Mouse (Mus musculus) hindbrain, embryonic 13.5 days (tissue): ENCODE data around the gene Spp1. TPM values are rescaled to one million over a fixed set of nuclear protein-coding genes. Genes with fewer than 3 reads are reported as not detected.

ENCODE experiments used
- ATAC-seq: fragments of 200-750 bp; cut with Nextera tagmentation; 2 replicates; pipeline ENCODE4 v1.8.0; 2017; ENCODE audit warnings: moderate TSS enrichment; ENCODE audit not compliant: low FRiP score
- H3K27ac ChIP-seq: fragments of 300-500 bp; sonication (generic); 2 replicates; pipeline ENCODE4 v1.5.1; 2015; ENCODE audit warnings: inconsistent platforms, mild to moderate bottlenecking, moderate library complexity
- H3K27me3 ChIP-seq: fragments of 300-500 bp; sonication (generic); 2 replicates; pipeline ENCODE4 v1.6.1; 2015; ENCODE audit warnings: mild to moderate bottlenecking, inconsistent platforms
- H3K36me3 ChIP-seq: fragments of 300-500 bp; sonication (generic); 2 replicates; pipeline ENCODE4 v1.6.1; 2015; ENCODE audit warnings: mild to moderate bottlenecking, inconsistent platforms
- H3K4me1 ChIP-seq: fragments of 300-500 bp; sonication (generic); replicated peaks from 2 replicates; pipeline ENCODE4 v1.6.1; 2015; ENCODE audit warnings: inconsistent platforms
- H3K4me2 ChIP-seq: fragments of 300-500 bp; sonication (generic); 2 replicates; pipeline ENCODE4 v1.6.1; 2015; ENCODE audit warnings: inconsistent platforms, mild to moderate bottlenecking, moderate library complexity
- H3K4me3 ChIP-seq: fragments of 300-500 bp; sonication (generic); 2 replicates; pipeline ENCODE4 v1.5.1; 2015; ENCODE audit warnings: mild to moderate bottlenecking, inconsistent platforms
- H3K9ac ChIP-seq: fragments of 300-500 bp; sonication (generic); 2 replicates; pipeline ENCODE4 v1.6.1; 2015; ENCODE audit warnings: mild to moderate bottlenecking, inconsistent platforms
- H3K9me3 ChIP-seq: fragments of 300-500 bp; sonication (generic); 2 replicates; pipeline ENCODE4 v1.6.1; 2016; ENCODE audit warnings: inconsistent platforms
- WGBS: fragments of 180-500 bp; shearing (Covaris S2); methylation state at CpG from one replicate; pipeline ENCODE4 v1.1.7; 2015; 5-methylcytosine and 5-hydroxymethylcytosine counted together
- polyA plus RNA-seq: library from polyadenylated mRNA; unstranded; fragments of >200 nt; fragmentation: Nextera tagmentation; extraction: Ambion mirVana; gene quantifications from 2 replicates; pipeline ENCODE4 v1.2.1, GENCODE M21; 2015

Gene Spp1
- polyA plus RNA-seq, 1 experiment from 2014 or later = 9.2 TPM

DNA sequence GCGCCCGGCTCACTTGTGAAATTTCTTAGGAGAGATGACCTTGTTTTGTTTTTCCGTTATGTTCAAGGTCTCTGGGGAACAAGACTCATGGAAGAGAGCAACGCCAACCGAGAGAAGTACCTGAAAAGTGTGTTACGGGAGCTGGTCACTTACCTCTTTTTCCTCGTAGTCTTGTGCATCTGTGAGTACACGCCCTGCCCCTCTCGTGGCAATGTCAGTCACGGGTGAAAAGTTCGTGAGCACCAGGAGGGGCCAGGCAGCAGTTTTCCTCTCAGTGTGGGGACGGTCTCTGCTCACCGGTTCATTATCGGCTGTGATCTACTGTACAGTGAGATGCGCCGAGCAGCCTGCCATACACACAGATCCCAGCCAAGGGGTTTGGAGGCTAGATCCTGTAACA lies 31.9 kb downstream of the Spp1 start:
- Histone ChIP-seq H3K9ac (no peak overlapping the region), H3K27me3 (no peaks in the 10 kb centered on the region), H3K36me3 (peaks cover 53% of the 10 kb centered on the region), H3K4me2 (no peak overlapping the region), H3K4me1 (peaks cover 5% of the 10 kb centered on the region), H3K27ac (no peak overlapping the region), H3K4me3 (no peak overlapping the region), H3K9me3 (no peaks in the 10 kb centered on the region)
- ATAC-seq = no peak
- WGBS = 97% methylated on average over 16 of the region's 16 CpGs

DNA sequence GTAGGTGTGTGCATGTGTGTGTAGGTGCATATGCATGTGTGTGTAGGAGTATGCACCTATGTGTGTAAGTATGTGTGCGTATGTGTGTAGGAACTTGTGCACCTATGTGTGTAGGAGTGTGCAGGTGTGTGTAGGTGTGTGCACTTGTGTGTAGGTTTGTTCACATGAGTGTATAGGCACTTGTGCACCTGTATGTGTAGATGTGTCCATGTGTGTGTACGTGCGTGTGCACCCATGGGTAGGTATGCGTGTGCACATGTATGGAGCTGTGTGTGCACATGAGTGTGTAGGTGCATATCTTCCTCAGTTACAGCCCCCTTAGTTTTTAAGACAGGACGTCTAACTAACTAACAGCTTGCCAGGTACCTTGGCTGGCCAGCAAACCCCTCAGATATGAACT lies 33.7 kb downstream of the Spp1 start:
- WGBS = 96% methylated on average over 5 of the region's 5 CpGs
- Histone ChIP-seq H3K9me3 (no peaks in the 10 kb centered on the region), H3K27me3 (no peaks in the 10 kb centered on the region), H3K27ac (no peak overlapping the region), H3K4me3 (no peak overlapping the region), H3K36me3 (peaks cover 70% of the 10 kb centered on the region), H3K4me2 (no peak overlapping the region), H3K4me1 (no peaks in the 10 kb centered on the region), H3K9ac (no peak overlapping the region)
- no peak for ATAC-seq

DNA sequence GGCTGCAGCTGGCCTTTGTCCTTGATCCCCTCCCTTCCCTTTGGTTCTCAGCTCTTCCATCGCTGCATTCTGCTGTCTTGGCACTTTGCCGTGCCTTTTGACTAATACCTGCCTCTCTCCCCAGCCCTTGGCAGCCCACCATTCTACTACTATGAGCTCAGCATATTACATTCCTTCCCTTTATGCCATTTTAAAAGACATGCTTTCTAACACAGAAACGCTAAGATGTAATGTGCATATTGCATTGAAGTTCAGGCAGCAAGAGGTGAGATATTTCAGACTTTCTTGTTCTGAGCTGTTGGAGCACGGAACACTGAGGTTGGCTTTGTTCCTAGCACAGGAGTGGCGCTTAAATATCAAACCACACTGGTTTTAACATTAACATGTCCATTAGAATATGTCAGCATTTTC lies 36.1 kb downstream of the Spp1 start:
- Histone ChIP-seq H3K27me3 (no peaks in the 10 kb centered on the region), H3K9me3 (no peaks in the 10 kb centered on the region), H3K27ac (no peak overlapping the region), H3K9ac (no peak overlapping the region), H3K4me1 (no peaks in the 10 kb centered on the region), H3K36me3 (peaks cover 55% of the 10 kb centered on the region), H3K4me2 (no peak overlapping the region), H3K4me3 (no peak overlapping the region)
- WGBS = 93% methylated on average over 5 of the region's 5 CpGs
- ATAC-seq = no peak

DNA sequence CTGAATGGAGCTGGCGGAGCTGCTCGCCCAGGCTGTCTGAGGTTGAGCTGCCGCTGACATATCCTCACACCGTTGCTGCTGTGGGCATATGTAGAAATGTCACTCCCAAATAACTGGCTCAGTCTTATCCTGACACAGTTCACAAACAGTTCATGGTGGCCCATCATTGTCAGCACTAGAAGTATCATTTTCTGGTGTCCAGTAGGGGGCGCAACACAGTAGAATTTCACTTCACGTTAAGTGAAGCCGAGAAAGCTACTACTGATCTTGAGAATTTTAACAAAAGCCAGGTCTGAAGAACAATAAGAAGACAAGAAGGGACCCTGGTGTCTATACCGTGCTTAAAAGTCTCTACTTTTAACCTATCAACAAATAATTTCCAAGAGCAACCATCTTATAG lies 37.5 kb downstream of the Spp1 start:
- H3K4me3 ChIP-seq = no peak overlapping the region
- peaks cover 50% of the 10 kb centered on the region for H3K36me3 ChIP-seq
- 96% methylated on average over 8 of the region's 8 CpGs for WGBS
- H3K27me3 ChIP-seq = no peaks in the 10 kb centered on the region
- no peak overlapping the region for H3K9ac ChIP-seq
- H3K27ac ChIP-seq = no peak overlapping the region
- no peaks in the 10 kb centered on the region for H3K4me1 ChIP-seq
- ATAC-seq = no peak
- no peak overlapping the region for H3K4me2 ChIP-seq
- H3K9me3 ChIP-seq = no peaks in the 10 kb centered on the region

DNA sequence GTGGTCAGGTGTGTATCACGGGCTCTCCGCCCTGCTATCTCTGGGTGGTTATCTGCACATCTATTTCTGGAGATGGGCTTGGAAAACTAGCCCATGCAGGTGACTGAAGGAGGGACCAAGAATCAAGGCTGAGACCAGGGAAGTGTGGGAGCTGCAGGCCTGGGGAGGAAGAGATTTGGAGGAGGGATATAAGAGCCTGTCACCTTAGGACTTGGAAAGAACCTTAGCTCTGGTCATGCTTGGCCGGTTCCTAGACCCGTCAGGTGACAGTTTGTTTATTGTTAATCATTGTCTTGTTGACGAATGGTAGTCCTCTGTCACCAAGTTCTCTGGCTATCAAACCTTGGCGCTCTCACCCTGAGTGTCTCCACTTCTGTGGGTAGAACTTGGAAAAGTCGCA lies 45.4 kb downstream of the Spp1 start:
- H3K36me3 ChIP-seq = peaks cover 71% of the 10 kb centered on the region
- no peak overlapping the region for H3K9ac ChIP-seq
- WGBS = 94% methylated on average over 7 of the region's 7 CpGs
- no peaks in the 10 kb centered on the region for H3K4me1 ChIP-seq
- H3K27me3 ChIP-seq = no peaks in the 10 kb centered on the region
- H3K4me2 ChIP-seq = no peak overlapping the region
- ATAC-seq = no peak
- H3K4me3 ChIP-seq = no peak overlapping the region
- no peak overlapping the region for H3K27ac ChIP-seq
- no peaks in the 10 kb centered on the region for H3K9me3 ChIP-seq

DNA sequence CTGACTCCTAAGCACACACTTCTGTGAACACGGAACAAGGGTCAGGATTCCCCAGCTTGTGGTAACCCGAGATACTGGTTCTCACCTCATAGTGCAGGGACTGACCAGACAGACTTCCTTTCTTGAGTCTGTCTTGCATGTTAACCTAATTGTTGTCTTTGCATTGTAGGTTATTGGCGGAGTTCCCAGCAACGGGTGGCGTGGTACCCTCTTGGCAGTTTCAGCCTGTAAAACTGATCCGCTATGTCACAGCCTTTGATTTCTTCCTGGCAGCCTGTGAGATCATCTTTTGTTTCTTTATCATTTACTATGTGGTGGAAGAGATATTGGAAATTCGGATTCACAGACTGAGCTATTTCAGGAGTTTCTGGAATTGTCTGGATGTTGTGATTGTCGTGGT lies 47.9 kb downstream of the Spp1 start:
- Histone ChIP-seq H3K27me3 (no peaks in the 10 kb centered on the region), H3K36me3 (peaks cover 81% of the 10 kb centered on the region), H3K9ac (no peak overlapping the region), H3K4me2 (no peak overlapping the region), H3K4me3 (no peak overlapping the region), H3K9me3 (no peaks in the 10 kb centered on the region), H3K27ac (no peak overlapping the region), H3K4me1 (no peaks in the 10 kb centered on the region)
- ATAC-seq = no peak
- WGBS = 72% methylated on average over 8 of the region's 8 CpGs

Other genes with a start within 250 kb of the Spp1 start
- 0.47 and 1.0 TPM in 2 replicates for gene Dmp1, start 232.5 kb upstream of the Spp1 start, polyA plus RNA-seq
- 2.0 TPM in 1 of 2 replicates, not detected in the other for gene Ibsp, start 135.9 kb upstream of the Spp1 start, polyA plus RNA-seq
- gene Mepe, start 109.8 kb upstream of the Spp1 start, polyA plus RNA-seq = not detected in 2 replicates
- 8.9 and 9.1 TPM in 2 replicates for gene Pkd2, start 24.3 kb downstream of the Spp1 start, polyA plus RNA-seq
- 14.6 and 14.7 TPM in 2 replicates for gene BC005561, start 73.2 kb downstream of the Spp1 start, polyA plus RNA-seq